In genomic region chr17:28714006-28714405, GRCm38 (mm10) we compare ENCODE assay signal across 22 mouse cellular contexts. TPM values are rescaled to one million over a fixed set of nuclear protein-coding genes. Genes with fewer than 3 reads are reported as not detected.
A peak's percentile ranks its signal among the peaks of the same experiment; 100 is the strongest.
DNase-seq lines count a peak whose midpoint lies in the region; TF ChIP-seq lines count a peak whose summit lies in the region.
"Had no signal": no experiment of that assay in that cellular context is flagged by ENCODE, and none has a peak within 500 bp of the region (broad histone marks: within the 10 kb centered on the region; RNA-seq: fewer than 3 reads in every experiment).

No protein-coding gene starts in this region.

- H3K4me1 ChIP-seq in E14TG2a.4 (replicated peaks; ENCODE audit: low read depth, low read length): peaks cover 46% of the 10 kb centered on the region

- peaks cover 58% of the 10 kb centered on the region for H3K36me3 ChIP-seq in E14TG2a.4 (ENCODE audit: insufficient read depth, low read length)

- no peaks in the 10 kb centered on the region for H3K27me3 ChIP-seq in E14TG2a.4 (ENCODE audit: insufficient read depth, low read length)
- H3K27me3 ChIP-seq: embryonic facial prominence, embryonic 13.5 days; heart, embryonic 12.5 days; hindbrain, embryonic 13.5 days; intestine, embryonic 15.5 days; limb, embryonic 15.5 days; lung, embryonic 15.5 days; midbrain, embryonic 12.5 days had no signal

- no peak overlapping the region for H3K27ac ChIP-seq in layer of hippocampus, adult 2 months
- H3K27ac ChIP-seq: embryonic facial prominence, embryonic 13.5 days; hindbrain, embryonic 13.5 days; intestine, embryonic 15.5 days; limb, embryonic 15.5 days; lung, embryonic 15.5 days; midbrain, embryonic 12.5 days had no signal

- TF ChIP-seq CTCF in layer of hippocampus, adult 2 months (conservative IDR thresholded peaks at IDR 0.05): peak; percentile 60
- TF ChIP-seq CTCF in E14TG2a.4 (conservative IDR thresholded peaks at IDR 0.05; ENCODE audit: low read length): peak; percentile 39
- TF ChIP-seq CTCF in brain, embryonic 14.5 days (IDR thresholded peaks at IDR 0.05; ENCODE audit: borderline replicate concordance, extremely low read depth, insufficient read depth, insufficient read length): peak; percentile 10; the same call in 1 of the 2 replicates

- H3K9me3 ChIP-seq in E14TG2a.4 (ENCODE audit: low read length): no peaks in the 10 kb centered on the region
- H3K9me3 ChIP-seq: embryonic facial prominence, embryonic 13.5 days; hindbrain, embryonic 13.5 days; intestine, embryonic 15.5 days; limb, embryonic 15.5 days; lung, embryonic 15.5 days; midbrain, embryonic 12.5 days had no signal

- DNase-seq in layer of hippocampus, adult 2 months (ENCODE audit: low spot score in 2 of 2): no peak
- no peak for DNase-seq in layer of hippocampus, adult 9-11 months
- DNase-seq in 3T3-L1 (ENCODE audit: low read depth, low spot score): peak; percentile 44
- DNase-seq in brain, embryonic 14.5 days (ENCODE audit: low read depth): no peak
- DNase-seq in natural killer cell, adult 2 months (ENCODE audit: low spot score in 2 of 2): no peak
- no peak for DNase-seq in gastrocnemius, postnatal 4 days (ENCODE audit: low spot score in 2 of 2)
- DNase-seq: adrenal gland, postnatal 10 days; cerebellum, adult 11 months; cerebellum, postnatal 14 days; heart, postnatal 14 days; layer of hippocampus, postnatal 36 days; thymus, adult 18-20 months; thymus, postnatal 4 days had no signal

- H3K4me3 ChIP-seq in layer of hippocampus, adult 2 months: no peak overlapping the region
- H3K4me3 ChIP-seq in E14TG2a.4 (replicated peaks; ENCODE audit: low read length): no peak overlapping the region
- H3K4me3 ChIP-seq: embryonic facial prominence, embryonic 13.5 days; heart, embryonic 12.5 days; hindbrain, embryonic 13.5 days; intestine, embryonic 15.5 days; limb, embryonic 15.5 days; lung, embryonic 15.5 days; midbrain, embryonic 12.5 days had no signal

- TF ChIP-seq POLR2A in brain, embryonic 14.5 days (IDR thresholded peaks at IDR 0.05; ENCODE audit: borderline replicate concordance, extremely low read depth, insufficient read depth, insufficient read length, poor library complexity, severe bottlenecking): no peak

RNA-seq across cellular contexts. Expression of gene AC170998.1, which starts 11.9 kb away (rescaled TPM):
- 1 to 10 TPM; 2.7 to 5.5 TPM for total RNA-seq in layer of hippocampus, adult 2 months (2021)
- polyA plus RNA-seq in brain, embryonic 14.5 days (2012; rRNA removed): 0.53 and 0.89 TPM in 2 replicates
- 1 to 10 TPM in 1 of 2 experiments, under 1 TPM in 1; 0.81 to 1.4 TPM for total RNA-seq in gastrocnemius, postnatal 4 days (2021)

RNA-seq across cellular contexts. Expression of gene Mapk14, which starts 22.9 kb away (rescaled TPM):
- total RNA-seq in layer of hippocampus, adult 2 months (2021): 10 to 100 TPM; 70.6 to 82.7 TPM
- 64.7 and 66.2 TPM in 2 replicates for polyA plus RNA-seq in brain, embryonic 14.5 days (2012; rRNA removed)
- total RNA-seq in gastrocnemius, postnatal 4 days (2021): 10 to 100 TPM; 54.8 to 61.0 TPM

RNA-seq across cellular contexts. Expression of gene Slc26a8, which starts 24.0 kb away (rescaled TPM):
- total RNA-seq in layer of hippocampus, adult 2 months (2021): 1 to 10 TPM; 6.3 to 6.9 TPM
- polyA plus RNA-seq in brain, embryonic 14.5 days (2012; rRNA removed): 3.1 and 3.2 TPM in 2 replicates
- total RNA-seq in gastrocnemius, postnatal 4 days (2021): 1 to 10 TPM; 2.0 to 2.3 TPM
- polyA plus RNA-seq: activated CD4-positive, CD25-positive, alpha-beta regulatory T cell, adult 4 months had no signal

RNA-seq across cellular contexts. Expression of gene Mapk13, which starts 55.1 kb away (rescaled TPM):
- total RNA-seq in layer of hippocampus, adult 2 months (2021): under 1 TPM; 0.59 to 0.66 TPM
- 1.3 and 2.1 TPM in 2 replicates for polyA plus RNA-seq in brain, embryonic 14.5 days (2012; rRNA removed)
- total RNA-seq in gastrocnemius, postnatal 4 days (2021): 1 to 10 TPM in 1 of 2 experiments, under 1 TPM in 1; 0.78 to 1.6 TPM
- polyA plus RNA-seq: activated CD4-positive, CD25-positive, alpha-beta regulatory T cell, adult 4 months had no signal

Comparison
In these comparisons a context has a peak if more than half of its experiments do, and no peak if none do; other contexts are left out.
1. CTCF ChIP-seq: peak in every context shown above with its lines; median percentile 60 in layer of hippocampus, adult 2 months; 39 in E14TG2a.4; 10 in brain, embryonic 14.5 days.